Mouse (Mus musculus) MEL (cell line): ENCODE results near the gene Galnt2.

Experiments used
- CTCF ChIP-seq, 3 experiments: IDR thresholded peaks in 2 of 3; conservative IDR thresholded peaks in 1 of 3; 2 replicates each; pipeline ENCODE4 v1.5.1; 2011 to 2012; ENCODE audit warnings: low read length in 3 of 3, low read depth in 2 of 3, mild to moderate bottlenecking in 2 of 3, improper control_type of control experiment in 1 of 3, inconsistent platforms in 1 of 3, mixed read lengths in 1 of 3, moderate library complexity in 1 of 3; ENCODE audit not compliant: control insufficient read depth in 1 of 3, insufficient read depth in 1 of 3, poor library complexity in 1 of 3, severe bottlenecking in 1 of 3
- E2F4 ChIP-seq: IDR thresholded peaks from 2 replicates; pipeline ENCODE4 v1.6.1; 2011; ENCODE audit warnings: low read depth, low read length, improper control_type of control experiment, borderline replicate concordance
- EP300 ChIP-seq, 2 experiments: IDR thresholded peaks; 2 replicates each; pipeline ENCODE4 v1.6.1; 2011; ENCODE audit warnings: improper control_type of control experiment in 2 of 2, low read length in 2 of 2, low read depth in 1 of 2, mild to moderate bottlenecking in 1 of 2
- GABPA ChIP-seq: IDR thresholded peaks from 2 replicates; pipeline ENCODE4 v1.6.1; 2012; ENCODE audit warnings: low read depth, mild to moderate bottlenecking, inconsistent platforms, low read length, improper control_type of control experiment, moderate library complexity
- GATA1 ChIP-seq: IDR thresholded peaks from 2 replicates; pipeline ENCODE4 v1.6.1; 2011; ENCODE audit warnings: low read depth, low read length, improper control_type of control experiment
- MAX ChIP-seq: IDR thresholded peaks from 2 replicates; pipeline ENCODE4 v1.6.1; 2011; ENCODE audit warnings: low read length, improper control_type of control experiment
- MAZ ChIP-seq: IDR thresholded peaks from 2 replicates; pipeline ENCODE4 v1.6.1; 2012; ENCODE audit warnings: low read depth, mild to moderate bottlenecking, inconsistent platforms, low read length, improper control_type of control experiment
- MYC ChIP-seq: IDR thresholded peaks from 2 replicates; pipeline ENCODE4 v1.6.1; 2011; ENCODE audit warnings: low read depth, mild to moderate bottlenecking, low read length, improper control_type of control experiment, moderate library complexity
- POLR2AphosphoS2 ChIP-seq: IDR thresholded peaks from 2 replicates; pipeline ENCODE4 v1.6.1; 2011; ENCODE audit warnings: low read length, improper control_type of control experiment
- RCOR1 ChIP-seq: IDR thresholded peaks from 2 replicates; pipeline ENCODE4 v1.6.1; 2012; ENCODE audit warnings: low read depth, mild to moderate bottlenecking, inconsistent platforms, low read length, improper control_type of control experiment
- TAL1 ChIP-seq: IDR thresholded peaks from 2 replicates; pipeline ENCODE4 v1.6.1; 2012; ENCODE audit warnings: mild to moderate bottlenecking, inconsistent platforms, low read length, moderate library complexity, mixed read lengths
- USF1 ChIP-seq: IDR thresholded peaks from 2 replicates; pipeline ENCODE4 v1.6.1; 2014; ENCODE audit warnings: low read depth, mild to moderate bottlenecking, inconsistent platforms, low read length, improper control_type of control experiment, moderate library complexity

- TF ChIP-seq CTCF (IDR thresholded peaks at IDR 0.05 in 2 of 3, conservative IDR thresholded peaks at IDR 0.05 in 1 of 3; ENCODE audit: control insufficient read depth in 1 of 3, insufficient read depth in 1 of 3, low read depth in 2 of 3, low read length in 3 of 3, poor library complexity in 1 of 3, severe bottlenecking in 1 of 3) = no peak
- TF ChIP-seq MYC = no peak
- no peak for TF ChIP-seq E2F4
- no peak for TF ChIP-seq MAX
- TF ChIP-seq GATA1 = no peak
- TF ChIP-seq EP300 (IDR thresholded peaks at IDR 0.05; ENCODE audit: low read depth in 1 of 2, low read length in 2 of 2) = no peak
- no peak for TF ChIP-seq POLR2AphosphoS2
- TF ChIP-seq MAZ = no peak
- no peak for TF ChIP-seq USF1
- TF ChIP-seq RCOR1 = no peak
- no peak for TF ChIP-seq GABPA
- no peak for TF ChIP-seq TAL1
These were observed 3.3 kb downstream of the Galnt2 start for GRCm38 (mm10) chr8:124234496-124234895.
